Mouse (Mus musculus) megakaryocyte, embryonic 14.5 days (primary cell): Measurements from ENCODE around the gene Eno3.

Source experiments
- FLI1 ChIP-seq: IDR thresholded peaks from 2 replicates; pipeline ENCODE4 v1.6.1; 2012; ENCODE audit warnings: low read length, inconsistent platforms, mixed read lengths
- GATA1 ChIP-seq: IDR thresholded peaks from 3 replicates; pipeline ENCODE4 v1.6.1; 2012; ENCODE audit warnings: mixed read lengths, low read length, inconsistent platforms, borderline replicate concordance

DNA sequence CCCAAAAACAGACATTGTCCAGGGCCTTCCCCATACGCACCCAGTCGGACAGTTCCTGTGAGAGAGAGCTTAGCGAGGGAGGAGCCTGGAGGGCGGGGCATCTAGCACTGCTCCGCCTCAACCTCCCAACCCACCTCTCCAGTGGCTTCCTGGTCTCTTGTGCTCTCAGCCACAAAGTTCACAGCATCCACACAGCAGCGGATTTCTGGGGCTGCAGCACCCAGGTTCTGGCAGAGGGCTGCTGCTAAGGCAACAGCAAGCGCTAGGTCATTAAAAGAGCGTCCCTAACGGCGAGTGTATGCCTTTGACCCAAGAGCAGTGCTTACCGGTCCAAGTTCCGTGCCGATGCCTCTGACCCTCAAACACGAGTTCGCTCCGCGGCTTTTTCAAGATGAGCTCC, 41.9 kb upstream of the Eno3 start:
- no peak for TF ChIP-seq GATA1
- TF ChIP-seq FLI1: no peak
